Mouse (Mus musculus): ENCODE measurements at regions not wholly inside any gene's neighbourhood (a gene's known extent, or its start where the extent isn't known, plus 50 kb on each side); places are given as distances from the start of the nearest gene placed in this dataset.

DNA sequence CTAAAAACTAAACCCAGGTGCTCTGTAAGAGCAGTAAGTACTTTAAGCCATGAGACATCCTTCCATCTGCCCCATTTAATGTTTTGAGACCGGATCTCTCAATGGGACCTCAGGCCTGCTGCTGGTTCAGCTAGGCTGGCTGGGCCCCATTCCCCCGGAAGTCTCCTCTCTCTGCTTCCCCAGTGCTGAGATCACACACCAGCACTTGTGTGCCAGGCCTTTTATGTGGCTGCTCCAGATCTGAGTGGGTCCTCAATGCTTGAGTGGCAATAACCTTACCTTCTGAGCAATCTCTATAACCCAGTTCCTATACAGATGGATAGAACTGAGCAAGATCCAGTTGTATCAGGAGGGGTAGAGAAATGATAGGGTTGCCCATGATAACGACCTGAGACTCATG is 118.9 kb upstream of the Tgfbr2 start:
- TF ChIP-seq ZC3H11A (IDR thresholded peaks at IDR 0.05; ENCODE audit: borderline replicate concordance, low read depth, low read length) (no peak), HCFC1 (IDR thresholded peaks at IDR 0.05; ENCODE audit: borderline replicate concordance, insufficient read depth, low read length) (no peak), CHD2 (IDR thresholded peaks at IDR 0.05; ENCODE audit: low read depth, low read length) (no peak)
